Mouse (Mus musculus) heart, postnatal 36 days (tissue): ENCODE data around the gene Itgb8. TPM values are rescaled to one million over a fixed set of nuclear protein-coding genes. Genes with fewer than 3 reads are reported as not detected.

ENCODE experiments used
- DNase-seq, 2 experiments: peaks; one replicate each; pipeline ENCODE4 v3.0.0; 2021 to 2022
- intact Hi-C: fragments of 180-260 bp; cut with DNase I; formaldehyde crosslinking; loops from one replicate; pipeline ENCODE4 v1.15.1; 2025
- total RNA-seq, 2 experiments: library from RNA; stranded (reverse); gene quantifications; 2 replicates each; pipeline ENCODE4 v1.2.3; 2021

Itgb8 gene
- total RNA-seq, 2 experiments from 2014 or later = 0.92 to 1.1 TPM

DNA sequence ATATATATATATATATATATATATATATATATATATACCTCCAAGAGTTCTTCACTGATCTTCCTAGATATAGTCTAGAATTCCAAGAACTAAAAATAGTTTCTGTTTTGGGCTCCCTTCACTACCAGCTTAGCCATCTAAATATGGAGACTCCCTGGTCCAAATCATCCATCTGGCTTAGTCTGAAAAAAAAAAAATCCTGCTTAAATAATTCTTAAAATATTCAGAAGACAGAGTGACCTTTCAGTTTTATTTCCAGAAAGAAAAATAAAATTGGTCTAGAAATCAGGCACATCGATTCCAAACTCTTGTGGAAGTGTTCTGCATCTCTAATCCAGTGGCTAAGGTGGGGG lies 28.6 kb downstream of the Itgb8 start:
- no peak for DNase-seq
- intact Hi-C loops = no loop called here

DNA sequence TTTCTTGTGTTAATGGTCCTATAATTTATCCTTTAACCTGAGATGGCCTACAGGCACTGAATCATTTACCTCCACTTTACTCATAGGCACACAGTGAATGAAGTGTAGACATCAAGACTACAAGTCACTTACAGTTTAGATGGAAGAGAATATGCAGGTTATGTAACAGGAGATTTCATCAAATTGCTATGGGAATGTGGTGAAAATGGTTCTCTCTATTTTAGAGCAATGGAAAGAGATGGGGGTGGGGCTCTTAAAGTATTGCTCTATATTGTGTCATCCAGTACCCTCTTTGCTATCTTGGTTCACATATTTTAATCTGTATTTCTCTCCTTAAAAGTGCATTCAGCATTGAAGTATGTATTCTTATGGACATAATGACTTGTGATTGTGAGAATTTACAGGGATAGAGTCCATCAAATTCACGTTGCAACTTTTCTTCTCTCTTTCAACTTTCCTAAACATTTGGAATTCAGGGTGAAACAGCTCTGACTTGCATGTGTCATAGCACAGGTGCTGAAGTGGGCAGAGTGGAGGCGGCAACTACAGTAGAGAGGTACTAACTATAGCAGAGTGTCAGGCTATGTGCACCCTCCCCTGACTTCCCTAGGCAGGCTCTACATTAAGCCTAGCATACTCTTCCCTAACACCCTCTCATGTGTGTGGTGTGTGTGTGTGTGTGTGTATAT lies 29.1 kb downstream of the Itgb8 start:
- intact Hi-C loops = no loop called here
- DNase-seq = no peak

DNA sequence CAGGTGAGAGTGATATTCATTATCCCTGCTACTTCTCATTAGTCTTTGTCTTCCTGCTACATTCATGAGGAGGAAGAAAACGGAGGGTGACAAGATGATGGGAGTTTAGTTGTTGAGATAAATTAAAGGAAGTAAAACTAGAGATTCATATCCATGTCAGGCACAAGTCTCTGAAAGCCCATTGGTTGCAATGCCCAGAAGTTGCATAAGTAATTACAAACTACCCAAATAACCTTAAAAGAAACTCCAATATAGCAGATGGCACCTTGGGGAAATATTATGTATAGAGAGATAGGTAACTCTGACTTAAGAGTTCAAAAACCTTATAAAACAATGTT lies 31.2 kb downstream of the Itgb8 start:
- no peak for DNase-seq
- intact Hi-C loops = no loop called here

DNA sequence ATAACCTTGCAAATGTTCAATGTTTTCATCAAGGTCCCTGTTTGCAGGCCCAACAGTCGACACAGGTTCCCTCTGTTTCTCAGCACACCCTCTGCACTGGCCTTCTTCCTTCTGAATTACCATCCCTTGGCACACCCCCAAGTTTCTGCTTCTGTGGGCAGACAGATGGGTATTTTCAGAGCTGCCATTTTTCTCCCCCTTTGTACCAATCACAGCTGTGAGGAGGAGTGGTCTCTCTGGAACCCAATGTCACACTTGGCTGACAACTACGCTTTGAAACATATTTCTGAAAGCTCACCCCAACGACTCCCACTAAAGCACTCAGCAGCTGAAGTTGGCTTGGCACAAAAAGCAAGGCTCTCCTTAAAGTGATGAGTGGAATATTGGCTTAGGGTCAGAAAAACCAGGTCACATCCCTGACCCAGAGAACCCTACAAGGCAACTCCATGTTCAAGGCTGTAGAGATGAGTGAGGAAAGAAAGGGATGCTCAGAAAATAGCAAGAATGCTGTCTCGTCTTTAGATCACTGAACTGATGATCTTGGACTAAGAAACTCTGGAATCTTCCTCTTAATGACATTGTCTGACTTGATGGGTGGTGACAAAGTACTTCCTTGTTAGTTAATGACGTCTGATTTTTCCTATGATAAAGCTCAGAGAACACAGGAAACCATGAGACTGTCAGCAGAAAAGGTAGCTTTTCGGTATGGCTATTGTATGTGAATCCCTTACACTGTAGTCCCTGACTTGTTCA lies 31.7 kb downstream of the Itgb8 start:
- intact Hi-C loops = no loop called here
- no peak for DNase-seq

DNA sequence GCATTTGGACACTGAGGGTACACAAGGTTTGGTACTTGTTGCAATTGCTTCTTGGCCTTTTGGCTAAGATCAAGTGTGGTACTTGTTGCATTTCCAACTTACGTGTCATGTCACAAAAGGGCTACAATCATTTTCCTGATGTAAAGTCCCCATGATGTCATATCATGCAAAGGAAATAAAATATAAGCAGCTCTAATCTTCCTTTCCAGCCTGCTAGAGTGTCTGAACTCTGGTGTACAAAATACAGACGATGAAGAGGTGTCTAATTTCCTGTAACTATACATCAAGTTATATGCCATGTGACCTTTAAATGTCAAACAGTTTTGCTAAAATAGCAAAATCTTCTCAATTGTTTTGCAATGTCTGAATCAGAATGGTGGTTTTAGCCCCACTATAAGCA lies 34.2 kb downstream of the Itgb8 start:
- intact Hi-C loops = no loop called here
- no peak for DNase-seq

DNA sequence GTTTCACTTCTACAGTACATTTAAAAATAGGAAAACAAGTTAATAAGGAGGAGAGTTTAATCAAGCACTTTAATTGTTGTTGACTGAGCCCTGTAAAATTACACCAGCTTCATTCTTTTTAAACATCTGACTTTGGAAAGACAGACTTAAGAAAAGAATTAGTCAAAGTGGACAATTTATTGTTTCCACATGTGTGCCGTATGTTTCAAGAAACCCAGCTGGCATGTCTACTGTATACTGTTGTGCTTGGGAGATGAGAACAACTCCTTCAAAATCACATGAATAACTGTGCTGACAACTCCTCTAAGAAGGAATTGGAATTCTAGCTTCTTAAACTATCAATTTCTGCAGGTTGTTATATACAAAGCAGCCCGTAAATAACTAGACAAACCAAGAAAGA lies 35.8 kb downstream of the Itgb8 start:
- no peak for DNase-seq
- intact Hi-C loops = no loop called here

DNA sequence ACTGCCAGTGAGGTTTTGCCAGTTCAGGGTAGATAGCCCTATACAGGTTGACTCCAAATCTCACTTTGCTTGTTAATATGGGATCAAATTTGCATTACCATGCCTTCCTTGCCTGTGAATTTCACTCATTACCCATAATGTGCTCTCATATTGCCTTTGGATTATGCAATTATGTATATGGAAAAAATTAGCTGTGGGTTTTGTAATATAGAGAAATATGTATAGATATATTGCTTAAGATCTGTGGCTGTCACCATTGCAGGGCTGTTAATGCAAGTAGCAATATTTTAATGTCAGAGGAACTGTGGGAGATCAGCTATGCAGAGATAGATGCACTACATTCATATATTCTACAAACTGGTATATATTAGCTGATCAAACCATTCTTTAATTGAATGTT lies 43.5 kb downstream of the Itgb8 start:
- intact Hi-C loops = no loop called here

DNA sequence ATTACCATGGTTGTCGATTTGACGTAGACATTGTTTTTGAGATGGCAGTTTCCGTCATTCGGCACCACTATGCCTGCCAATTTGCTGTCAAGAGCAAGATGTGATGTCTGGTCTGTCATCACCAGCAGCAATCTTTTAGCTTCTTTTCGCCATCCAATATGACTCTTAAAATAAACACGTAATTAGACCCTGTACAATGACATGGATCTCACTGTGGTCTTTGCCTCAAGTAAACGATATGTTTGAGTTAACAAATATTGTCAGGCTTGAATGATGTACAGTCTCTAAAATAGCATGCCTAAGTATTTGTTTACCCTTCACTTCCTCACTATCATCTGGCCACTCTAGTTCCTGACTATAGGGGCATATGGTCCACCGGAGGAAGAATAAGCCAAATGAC lies 48.8 kb downstream of the Itgb8 start:
- no peak for DNase-seq

More for the DNA sequence above, 43.5 kb downstream of the Itgb8 start:
- no peak for DNase-seq

DNA sequence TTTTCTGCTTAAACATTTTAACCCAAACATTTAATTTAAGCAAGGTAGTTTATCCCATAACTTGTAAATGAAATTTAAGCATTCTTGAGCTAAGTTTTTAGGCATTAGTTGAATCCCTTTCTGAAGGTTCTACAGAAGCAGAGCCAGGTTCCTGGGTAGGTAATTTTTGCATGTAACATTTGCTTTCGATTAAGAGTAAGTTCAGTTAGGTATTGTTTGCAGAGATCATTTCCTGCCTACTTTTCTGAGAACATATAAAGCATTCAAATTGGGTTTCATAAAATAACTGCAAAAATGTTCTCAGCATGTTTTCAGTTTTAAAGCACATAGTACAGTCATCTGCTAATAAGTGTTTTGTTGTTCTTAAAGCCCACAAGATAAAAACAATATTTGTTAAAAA lies 53.2 kb downstream of the Itgb8 start:
- DNase-seq = no peak
- intact Hi-C loops = no loop called here

More for the DNA sequence above, 48.8 kb downstream of the Itgb8 start:
- intact Hi-C loops = no loop called here

DNA sequence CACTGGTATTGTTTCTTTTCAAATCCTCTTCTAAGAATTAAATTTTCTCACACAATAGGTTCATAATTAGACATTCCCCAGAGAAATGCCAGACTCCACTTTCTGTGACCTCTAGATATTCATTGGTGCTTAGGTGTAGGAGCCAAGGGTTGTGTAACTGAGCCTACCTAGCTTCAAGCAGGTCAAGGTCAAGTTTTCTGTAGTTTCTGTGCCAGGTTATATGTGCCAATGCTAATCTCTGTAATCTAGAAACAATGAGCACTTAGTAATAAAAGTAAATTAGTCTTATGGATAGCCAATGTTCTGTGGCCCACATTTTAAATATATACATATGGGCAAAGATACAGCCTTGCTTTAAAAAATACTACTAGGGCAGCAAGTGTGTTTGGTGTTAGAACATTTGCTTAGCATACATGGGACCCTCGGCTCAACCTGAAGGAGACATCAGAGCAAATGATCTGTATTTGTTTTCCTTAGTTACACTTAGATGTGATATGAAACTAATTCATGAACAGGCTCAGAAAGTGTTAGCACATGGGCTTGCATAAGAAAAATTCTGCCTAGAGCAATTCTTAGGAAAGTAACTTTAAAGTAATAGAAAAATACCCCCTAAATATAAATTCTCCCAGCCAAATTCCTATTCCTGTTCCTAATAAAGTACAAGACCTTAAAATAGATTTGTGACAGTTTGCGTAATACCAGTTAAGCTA lies 56.2 kb downstream of the Itgb8 start:
- no peak for DNase-seq
- intact Hi-C loops = no loop called here

DNA sequence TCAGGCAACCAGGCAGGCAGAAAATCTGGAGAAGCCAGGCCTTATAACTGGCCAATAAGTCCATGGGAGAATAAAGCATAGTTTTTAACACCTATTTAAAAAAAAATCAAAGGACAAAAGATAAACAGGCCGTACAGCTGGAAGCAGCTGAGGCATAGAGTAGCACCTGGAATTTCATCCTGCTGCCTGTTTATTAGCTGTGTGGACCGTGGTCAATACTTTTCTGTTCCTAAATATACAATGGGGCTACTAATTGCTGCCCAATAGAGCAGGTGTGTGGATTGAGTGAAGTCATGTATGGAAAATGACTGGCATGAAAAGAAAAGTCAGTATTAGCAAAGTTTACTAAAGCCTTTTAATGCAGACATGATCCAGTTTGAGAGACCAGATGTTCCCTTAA lies 62.6 kb downstream of the Itgb8 start:
- DNase-seq = no peak
- intact Hi-C loops = loop anchor here (10.0 kb wide), 1 partner anchor 139 kb away; the partner anchor contains the start of gene Macc1

DNA sequence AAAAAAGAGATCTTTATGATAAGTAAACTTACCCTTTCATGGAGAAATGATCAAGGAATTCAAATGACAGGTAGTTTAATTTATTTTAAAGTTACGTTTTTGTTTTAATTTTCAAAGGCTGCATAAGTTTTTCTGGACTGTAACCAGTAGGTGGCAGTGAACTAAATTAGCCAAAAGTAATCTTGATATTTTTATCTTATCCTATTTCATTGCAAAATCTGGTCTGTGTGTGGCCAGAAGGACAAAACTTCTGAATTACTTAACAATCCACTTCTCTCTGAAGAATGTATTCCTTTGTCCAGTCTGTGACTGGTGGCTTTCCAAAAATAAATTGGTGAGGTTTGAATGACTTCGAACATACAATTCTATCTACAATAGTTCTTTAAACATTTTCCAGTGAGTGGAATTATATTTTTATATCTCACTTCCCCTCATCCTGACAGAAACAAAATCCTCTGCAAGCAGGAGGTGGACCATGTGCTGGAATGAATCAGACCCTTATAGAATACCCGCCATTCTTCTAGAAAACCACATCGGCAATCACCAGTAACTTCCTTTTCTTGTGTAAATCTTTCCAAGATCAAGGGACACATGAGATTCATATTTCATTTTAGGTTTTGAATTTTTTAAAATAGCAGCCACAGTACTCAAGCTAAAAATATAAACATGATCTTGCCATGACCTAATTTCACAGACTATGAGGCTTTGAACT lies 68.6 kb downstream of the Itgb8 start:
- no peak for DNase-seq
- intact Hi-C loops = loop anchor here (5.0 to 10.0 kb wide), 2 partner anchors 67 to 145 kb away; partner anchors contain the start of genes Itgb8 and Macc1

DNA sequence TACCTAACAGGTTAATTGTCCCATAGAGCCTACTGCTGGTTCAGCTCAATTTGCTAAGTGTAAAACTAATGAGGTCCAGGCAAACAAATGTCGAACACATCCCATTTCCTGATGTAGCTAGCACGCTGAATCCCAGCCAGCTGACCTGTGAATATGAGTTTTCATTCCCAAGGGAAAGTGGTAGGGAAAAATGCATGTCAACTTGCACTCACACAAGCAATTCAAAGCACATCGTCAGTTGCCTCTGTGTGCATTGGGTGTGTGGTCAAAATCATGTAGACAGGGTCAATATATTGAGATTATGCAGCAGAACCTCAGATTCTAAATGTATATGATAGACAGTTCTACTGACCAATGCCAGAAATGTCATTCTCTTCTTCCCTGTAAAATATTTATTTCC lies 69.5 kb downstream of the Itgb8 start:
- intact Hi-C loops = no loop called here
- no peak for DNase-seq

DNA sequence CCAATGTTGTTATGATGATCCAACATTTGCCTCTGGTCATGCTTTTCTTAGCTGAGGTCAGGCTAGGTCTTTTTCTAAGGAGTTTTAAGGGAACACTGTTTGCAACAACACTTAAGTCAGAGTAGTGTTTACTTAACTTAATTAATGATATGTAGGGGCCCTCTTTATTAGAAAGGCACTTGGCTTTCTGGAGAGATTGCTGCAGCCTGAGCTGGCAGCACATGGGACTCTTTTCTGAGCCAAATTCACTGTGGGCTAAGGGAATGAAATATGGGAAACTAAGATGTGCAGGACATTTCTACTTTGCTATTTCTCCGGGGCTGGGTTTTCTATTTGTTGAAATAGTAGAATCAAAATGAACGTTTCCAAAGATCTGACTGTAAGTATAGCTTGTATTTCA lies 73.5 kb downstream of the Itgb8 start:
- intact Hi-C loops = no loop called here
- DNase-seq = no peak

DNA sequence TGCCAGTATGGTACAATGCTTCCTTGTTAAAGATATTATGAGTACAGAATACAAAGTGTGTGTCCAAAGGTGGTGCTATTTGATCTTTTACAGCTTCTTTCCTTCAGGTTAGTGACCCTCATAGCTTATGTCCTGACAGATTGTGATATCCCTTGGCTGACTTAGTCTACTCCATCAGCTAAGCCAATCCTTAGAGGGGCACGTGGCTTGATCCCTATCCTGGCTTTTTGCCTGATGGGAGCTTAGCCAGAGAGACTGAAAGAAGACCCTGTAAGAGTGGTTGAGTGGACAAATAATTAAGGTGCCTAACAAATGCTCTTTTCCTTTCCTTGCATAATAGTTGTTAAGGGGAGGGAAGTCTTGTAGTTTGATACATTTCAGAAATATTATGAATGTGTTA lies 73.9 kb downstream of the Itgb8 start:
- DNase-seq = no peak
- intact Hi-C loops = no loop called here

DNA sequence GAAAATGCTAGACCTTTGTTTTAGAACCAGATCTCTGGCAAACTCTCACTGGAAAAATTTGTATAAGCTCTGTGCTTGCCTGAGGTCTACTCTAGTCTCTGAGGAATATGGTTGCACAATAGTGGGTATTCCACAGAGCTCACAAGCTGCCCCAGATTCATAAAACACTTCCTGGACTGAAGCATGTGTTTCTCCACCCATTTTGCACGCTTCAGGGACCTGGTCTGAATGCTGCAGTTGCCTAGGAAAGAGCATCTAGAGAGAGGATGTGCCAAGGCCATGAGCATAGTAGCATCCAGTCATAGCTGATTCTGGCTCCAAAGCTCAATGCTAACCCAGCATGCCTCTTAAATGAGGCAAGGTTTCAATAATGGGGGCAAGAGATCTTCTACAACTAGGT lies 74.4 kb downstream of the Itgb8 start:
- DNase-seq = peak; percentile 9 to 28
- intact Hi-C loops = no loop called here

DNA sequence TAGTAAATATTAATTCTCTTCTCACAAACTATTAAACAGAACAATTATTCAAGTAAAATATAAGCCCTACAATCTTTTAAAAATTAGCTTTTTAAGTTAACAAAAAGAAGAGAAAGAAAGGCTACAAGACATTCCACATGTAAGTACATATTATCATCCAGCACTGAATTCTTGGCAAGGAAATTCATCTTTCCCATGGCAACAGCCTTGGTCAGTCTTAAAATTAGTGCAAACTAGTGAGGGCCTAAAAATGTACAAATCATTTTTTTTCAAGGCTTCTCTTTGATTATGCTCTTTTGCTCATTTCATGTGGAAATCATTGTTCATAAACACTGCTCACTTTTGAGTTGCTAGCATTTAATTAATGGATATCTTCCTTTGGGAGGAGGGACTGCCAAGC lies 77.8 kb downstream of the Itgb8 start:
- DNase-seq = no peak
- intact Hi-C loops = no loop called here

DNA sequence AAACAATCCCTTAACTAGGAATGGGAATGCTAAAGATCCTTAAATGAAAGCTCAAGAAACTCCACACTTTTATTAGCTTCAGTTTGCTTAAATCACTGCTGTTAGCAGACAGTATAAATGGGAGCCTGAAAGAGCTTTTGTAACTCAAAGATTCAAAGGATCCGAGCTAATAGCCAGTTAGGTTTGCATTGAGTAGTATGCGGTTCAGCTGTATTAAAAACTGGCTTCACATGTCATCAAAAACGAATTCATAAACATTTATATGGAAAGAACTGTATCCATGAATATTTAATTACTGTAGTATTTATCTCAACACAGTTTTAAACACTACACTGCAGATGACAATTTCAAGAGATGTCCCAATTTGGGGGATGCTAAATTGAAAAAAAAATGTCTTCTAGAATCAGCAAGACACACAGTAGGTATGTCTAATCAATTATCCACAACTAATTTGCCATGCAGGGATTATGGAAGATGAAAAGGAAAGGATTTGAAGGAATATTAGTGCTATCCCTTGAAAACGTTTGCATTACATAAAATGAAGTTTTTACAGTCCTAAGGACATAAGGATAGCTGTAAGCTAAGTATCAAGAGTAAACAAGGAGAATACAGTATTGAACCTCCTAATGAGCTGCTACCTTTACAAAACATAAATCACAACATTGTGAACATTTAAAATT lies 79.2 kb downstream of the Itgb8 start:
- intact Hi-C loops = no loop called here
- DNase-seq = no peak

DNA sequence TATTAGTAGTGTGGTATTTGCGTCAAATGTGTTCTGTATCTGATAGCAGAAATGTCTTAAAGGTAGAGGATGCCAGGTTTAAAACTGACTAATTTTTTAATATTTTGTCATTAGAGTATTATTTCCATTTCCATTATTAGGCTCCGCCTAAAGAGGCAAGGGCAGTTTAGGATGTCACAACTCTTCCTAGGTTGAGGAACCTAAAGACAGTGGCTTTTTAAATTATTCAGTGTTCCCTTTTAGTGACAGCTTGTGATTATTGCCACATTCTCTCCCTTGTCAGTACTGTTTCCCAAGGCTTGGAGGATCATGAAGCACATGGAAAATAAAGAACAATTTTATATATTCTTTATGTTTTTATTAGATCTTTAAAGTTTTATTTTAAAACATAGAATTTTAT lies 80.9 kb downstream of the Itgb8 start:
- intact Hi-C loops = no loop called here

DNA sequence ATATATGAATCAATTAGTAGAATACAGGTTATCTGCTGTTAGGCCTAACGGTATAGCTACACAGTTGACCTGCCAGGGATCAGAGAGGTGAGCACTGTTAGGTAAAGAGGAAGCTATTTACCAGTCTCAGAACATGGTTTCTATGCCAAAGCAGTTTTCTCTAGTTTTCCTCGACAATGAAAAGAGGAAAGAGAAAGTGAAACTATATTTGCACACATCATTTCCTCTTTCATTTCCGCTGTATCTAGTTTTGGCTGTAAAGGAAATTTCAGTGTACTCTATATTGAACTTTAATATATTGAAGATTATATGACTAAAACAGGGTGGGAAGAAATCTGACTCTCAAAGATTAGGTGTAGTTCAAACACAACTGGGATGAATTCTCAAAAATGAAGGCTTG lies 81.5 kb downstream of the Itgb8 start:
- intact Hi-C loops = no loop called here

More for the DNA sequence above, 80.9 kb downstream of the Itgb8 start:
- no peak for DNase-seq

DNA sequence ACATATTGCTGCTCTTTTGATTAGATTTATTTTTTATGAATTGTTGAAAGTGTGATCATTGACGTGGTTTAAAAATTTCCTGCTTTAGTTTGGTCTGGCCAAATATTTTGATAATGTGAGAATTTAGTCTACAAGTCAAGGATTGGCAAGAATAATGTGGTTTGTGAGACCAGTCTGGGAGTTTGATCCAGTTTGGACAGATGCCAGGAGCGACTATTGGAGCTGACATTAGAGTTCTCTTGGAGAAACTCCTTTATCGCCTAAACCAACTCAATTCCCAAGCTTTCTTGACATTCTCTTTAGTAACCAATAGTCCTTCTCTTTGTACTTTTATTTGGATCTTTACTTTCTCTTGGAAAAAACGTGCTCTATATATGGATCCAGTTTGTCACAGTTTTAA lies 83.0 kb downstream of the Itgb8 start:
- DNase-seq = peak; percentile 26 to 30
- intact Hi-C loops = no loop called here

More for the DNA sequence above, 81.5 kb downstream of the Itgb8 start:
- DNase-seq = no peak
